Mouse (Mus musculus) c-Kit-positive CD71-positive TER-119-negative erythroid progenitor cells, embryonic 14.5 days (primary cell): Measurements from ENCODE around the gene Gstm1.
"Not testable (repeated sequence)": the region's sequence is repeated elsewhere in the genome, so short reads cannot be mapped to it uniquely, and the experiment has no call there.

Experiments
- DNase-seq: peaks from one replicate; pipeline ENCODE4 v3.0.0-alpha.2; 2013; ENCODE audit warnings: low read depth

The Gstm1 gene

DNA sequence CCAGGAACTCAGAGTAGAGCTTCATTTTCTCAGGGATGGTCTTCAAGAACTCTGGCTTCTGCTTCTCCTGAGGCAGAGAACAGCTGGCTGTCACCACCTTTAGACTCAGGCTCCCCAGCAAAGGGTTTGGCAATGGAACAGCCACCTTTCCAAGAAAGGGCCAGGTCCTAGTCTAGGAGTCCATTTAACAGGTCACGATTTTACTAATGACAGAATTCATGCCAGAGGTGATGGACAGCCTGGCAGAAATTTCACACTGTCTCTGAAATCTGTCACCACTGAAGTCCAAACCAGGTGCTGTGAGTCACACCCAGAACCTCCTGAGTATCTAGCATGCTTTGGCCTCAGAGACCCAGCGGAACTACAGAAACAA is 2.8 kb downstream of the Gstm1 start:
- DNase-seq: no peak

DNA sequence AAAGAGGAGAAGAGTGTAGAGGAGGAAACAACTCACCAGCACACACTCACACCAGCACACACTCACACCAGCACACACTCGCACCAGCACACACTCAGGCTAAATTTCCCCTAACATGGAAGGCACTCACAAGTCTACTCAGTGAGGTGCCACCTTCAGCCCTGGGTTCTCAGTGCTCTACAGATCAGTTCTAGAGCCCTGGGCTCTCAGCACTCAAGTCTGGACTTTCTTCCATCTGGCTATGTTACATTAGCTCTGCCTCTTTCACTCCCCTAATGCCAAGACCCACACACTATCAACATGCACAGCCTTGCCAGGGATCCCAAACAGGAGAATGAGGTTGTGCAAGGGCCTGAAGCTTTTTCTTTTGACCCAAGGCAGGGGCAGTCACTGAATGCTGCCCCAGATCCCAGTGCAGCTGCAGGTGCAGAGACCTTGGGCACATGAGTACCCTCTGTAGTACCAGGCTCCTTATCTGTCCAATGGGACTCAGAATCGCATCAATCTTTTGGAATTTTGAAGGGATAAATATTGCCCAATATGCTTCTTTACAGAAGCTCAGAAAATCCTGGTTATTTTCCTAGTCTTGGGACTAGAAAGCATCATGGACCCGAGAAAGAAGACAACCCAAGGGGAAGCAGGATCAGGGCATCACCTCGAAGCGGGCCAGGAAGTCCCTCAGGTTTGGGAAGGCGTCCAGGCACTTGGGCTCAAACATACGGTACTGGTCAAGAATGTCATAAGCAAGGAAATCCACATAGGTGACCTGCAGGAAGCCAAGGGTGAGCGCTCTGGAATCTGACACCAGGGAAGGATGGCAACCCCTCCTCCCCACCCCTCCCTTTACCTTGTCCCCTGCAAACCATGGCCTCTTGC is 3.4 kb downstream of the Gstm1 start:
- no peak for DNase-seq

DNA sequence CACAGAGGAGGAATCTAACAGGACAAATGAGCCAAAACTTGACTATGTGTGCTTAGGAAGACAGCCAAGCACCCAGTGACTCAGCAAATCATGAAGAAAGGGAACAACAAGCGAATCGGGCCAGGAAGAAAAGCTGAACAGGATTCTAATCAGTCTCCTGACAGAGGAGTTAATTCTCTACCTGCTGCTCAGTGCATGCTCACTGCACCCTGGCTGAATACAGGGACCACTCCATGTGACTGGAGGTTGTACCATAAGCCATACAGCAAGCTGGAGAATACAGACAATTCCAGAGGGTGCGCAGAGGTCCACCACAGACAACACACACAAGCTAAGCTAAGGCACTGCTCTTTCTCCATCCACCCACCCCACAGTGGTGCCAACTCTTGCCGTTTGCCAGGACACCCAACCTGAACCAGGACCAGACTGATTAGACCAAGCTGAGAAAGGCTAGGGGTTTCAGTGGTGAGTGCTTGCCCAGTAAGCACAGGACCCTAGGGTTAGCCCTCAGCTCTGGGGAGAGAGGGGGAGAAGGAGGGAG is 4.4 kb downstream of the Gstm1 start:
- DNase-seq: no peak

DNA sequence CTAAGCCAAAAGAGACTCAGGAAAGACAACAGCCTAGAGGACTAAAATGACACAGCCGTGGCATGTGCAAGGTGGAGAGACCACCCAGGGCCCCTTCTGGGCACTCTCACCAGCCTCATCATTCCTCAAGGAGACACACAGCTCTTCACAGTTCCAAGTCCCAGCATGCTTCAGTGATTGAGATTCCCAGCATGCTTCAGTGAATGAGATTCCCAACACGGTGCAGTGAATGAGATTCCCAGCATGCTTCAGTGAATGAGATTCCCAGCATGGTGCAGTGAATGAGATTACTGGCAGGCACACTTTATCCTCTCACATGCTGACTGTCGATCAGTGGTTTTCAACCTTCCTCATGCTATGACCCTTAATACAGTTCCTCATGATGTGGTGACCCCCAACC is 6.2 kb downstream of the Gstm1 start:
- no peak for DNase-seq

DNA sequence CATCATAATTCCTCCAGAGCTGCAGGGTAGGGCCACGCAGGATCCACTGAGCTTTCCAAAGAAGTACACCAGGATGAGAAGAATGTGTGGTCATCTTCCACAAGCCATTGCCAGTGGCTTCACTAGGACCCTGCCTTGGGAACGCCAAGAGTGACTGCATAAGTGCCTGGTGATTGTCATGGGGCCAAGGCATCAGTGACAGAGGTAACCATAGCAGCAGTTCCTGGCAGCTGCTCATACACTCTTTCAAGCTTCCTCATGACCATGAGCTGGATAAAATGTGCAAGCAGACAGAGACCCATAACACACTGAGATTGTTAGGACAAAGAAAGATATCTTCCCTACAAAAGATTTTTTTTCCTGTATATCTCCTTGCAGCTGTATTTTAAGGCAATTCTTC is 7.5 kb downstream of the Gstm1 start:
- no peak for DNase-seq

DNA sequence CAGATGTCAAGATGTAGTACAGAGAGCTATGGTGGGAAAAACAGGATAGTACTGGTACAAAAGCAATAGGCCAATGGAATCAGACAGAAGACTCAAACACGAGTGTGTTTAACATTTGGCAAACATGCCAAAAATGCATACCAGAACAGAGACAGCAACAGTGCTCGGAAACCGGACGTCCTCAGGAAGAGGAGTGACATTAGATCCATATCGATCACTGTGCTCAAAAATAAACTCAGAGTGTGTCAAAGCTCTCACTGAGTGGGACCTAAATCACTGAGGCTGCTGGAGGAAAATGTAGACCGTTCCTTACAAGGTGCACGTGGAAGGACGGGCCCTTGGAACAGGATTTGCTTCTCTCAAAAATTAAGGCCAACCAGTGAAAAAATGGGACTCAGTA is 15.8 kb downstream of the Gstm1 start:
- no peak for DNase-seq

DNA sequence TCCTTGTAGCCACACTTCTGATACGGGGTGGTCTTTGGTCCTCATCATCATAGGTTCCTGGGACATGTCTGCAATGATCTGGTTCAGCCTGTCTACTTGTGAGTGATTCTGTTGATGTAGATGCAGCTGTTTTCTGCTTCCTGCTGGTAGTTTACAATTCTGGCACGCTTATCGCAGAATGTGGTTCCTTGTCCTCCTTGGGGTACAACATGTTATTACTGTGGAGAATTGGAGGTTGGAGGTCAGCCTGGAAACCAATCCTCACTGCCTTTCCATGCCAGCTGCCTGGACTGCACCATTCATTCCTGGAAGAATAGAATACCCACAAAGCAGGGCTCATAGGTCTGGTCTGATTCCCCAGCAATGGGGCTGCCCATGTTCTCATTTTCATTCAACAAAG is 18.3 kb downstream of the Gstm1 start:
- DNase-seq: no peak

DNA sequence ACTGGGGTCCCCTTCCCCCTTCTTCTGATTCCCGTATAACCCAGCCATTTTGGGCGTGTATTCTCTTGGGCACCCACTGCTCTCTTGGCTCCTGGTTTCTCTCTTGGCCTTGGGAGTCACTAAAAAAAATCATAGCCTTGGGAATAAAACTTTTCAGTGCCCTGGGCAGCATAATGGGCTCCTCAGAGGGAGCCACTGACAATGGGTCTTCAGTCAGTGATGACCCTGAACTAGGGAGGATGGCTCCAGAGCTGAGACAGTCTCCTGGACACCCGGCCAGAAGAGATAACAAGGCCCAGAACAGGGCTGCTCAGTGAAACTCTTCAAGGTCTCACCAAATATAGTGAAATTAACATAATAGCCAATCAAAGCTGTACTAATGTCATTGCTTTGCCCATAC is 19.2 kb downstream of the Gstm1 start:
- no peak for DNase-seq

DNA sequence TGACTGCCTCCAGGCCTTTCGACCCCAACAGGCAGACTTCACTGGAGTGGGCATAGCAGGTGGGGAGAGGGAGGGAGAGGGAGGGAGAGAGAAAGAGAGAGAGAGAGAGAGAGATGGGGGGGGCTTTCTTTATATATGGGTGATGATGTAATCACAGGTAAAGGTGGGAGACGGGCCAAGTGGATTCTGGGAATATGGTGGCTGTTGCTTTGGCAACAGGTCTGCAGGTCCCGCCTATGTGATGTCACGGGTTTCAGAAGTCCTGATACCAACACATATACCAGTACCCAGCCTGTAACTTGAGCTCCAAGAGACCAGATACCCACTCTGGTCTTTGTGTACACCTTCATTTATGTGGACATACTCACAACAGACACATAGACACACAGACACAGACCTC is 21.2 kb downstream of the Gstm1 start:
- DNase-seq: no peak

DNA sequence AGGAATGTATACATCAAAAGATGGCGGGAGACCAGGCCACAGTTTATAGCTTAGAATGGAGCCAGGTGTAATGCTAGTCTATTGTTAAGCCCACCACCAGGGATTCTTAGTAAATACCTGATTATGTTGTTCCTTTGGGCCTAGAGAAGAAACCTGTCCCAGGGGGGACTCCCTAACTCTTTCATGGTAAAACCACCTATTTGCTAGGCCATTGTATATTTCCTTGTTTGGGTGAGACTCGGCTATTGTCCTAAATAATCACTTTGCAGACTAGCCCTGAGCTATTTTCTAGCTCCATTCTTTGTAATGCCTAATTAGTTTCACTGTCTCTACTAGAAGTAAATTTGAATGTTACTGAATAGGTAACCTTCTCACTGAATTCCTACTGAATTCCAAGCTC is 21.8 kb downstream of the Gstm1 start:
- not testable (repeated sequence) for DNase-seq

DNA sequence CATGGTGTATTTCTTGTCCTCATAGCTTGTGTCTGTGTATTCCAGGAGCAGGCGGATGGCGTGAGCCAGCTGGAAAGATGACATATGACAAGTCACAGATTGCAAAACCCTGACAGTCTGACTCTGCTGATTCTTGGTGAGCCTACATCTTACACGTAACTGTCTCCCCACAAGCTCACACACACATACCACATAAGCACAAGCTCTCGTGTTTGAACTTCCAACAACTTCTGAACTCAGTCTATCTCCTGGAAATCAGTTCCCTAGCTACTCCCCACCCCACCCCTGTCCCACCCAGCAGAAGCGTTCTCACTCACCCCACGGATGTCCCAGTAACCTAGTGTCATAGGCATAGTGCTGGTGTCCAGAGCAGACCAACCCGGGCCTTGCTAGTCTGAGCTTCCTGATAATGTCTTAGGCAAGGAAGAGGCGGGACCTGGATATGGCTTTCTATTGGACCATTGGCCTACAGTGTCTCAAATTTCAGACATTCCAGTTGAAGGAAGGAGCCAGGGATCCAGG is 31.7 kb downstream of the Gstm1 start, which contains the start of gene Gstm2:
Gene Gstm2 (minus strand): TSS at position 413 of the 522 bp plus-strand sequence.
- no peak for DNase-seq

DNA sequence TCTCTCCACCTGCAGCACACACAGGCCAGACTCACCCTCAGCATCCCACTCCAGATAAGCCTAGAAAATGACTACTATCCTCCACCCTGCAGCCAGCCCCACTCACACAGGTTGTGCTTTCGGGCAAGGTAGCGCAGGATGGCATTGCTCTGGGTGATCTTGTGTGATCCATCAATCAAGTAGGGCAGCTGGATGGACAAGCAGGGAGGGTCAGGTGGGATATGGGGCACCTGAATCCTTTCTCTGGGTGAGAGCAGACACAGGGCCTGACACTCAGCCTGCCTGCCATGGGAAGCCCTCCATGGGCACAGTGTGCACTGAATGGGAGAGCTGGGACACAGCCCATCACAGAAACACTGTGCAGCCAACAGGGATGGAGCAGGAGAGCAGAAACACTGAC is 32.6 kb downstream of the Gstm1 start:
- DNase-seq: not testable (repeated sequence)

DNA sequence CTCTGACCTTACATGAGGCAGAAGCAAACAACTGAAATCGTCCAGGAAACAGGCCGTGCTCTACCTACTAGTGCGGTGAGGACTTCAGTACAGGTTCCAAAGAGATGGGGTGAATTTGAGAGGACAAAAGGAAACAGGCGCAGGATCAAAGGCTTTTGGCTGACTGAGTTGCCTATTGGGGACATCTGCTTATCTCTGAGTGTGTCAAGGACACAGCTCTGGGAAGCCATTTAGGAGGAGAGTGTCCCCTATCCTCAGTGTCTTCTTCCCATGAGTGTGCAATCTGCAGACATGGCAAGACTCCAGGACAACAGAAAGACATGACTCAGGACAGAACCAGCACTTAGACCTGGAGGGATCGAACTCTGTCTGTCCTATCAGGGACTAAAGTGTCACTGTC is 33.3 kb downstream of the Gstm1 start:
- DNase-seq: no peak

DNA sequence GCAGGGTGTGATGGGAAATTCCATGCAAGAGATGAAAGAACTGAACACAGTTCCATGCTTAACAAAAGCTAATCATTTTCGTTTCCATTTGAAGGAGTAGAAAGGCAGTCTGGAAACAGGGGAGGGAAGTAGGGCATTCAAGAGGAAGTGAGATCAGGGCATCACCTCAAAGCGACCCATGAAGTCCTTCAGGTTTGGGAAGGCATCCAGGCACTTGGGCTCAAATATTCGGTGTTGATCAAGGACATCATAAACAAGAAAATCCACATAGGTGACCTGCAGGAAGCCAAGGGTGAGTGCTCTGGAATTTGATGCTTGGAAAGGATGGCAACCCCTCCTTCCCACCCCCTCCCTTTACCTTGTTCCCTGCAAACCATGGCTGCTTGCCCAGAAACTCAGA is 34.0 kb downstream of the Gstm1 start:
- DNase-seq: no peak

DNA sequence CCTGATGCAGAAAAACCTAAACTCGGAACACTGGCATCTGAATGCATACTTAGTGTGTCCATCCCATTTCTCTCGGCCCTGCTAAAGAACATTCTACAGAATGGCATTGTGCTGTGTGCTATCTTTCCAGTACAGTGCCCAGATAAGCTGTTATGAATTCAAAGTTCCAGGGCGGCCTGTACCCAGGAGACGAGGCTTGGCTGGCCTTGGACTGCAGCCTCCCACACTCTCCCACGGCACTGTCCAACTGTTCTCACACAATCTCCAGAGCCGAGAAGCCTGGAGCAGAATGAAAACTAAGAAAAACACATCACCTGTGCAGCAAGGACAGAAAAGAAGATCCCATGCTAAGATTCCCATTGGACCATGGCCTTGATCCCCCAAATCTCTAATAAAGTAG is 35.0 kb downstream of the Gstm1 start:
- DNase-seq: no peak

DNA sequence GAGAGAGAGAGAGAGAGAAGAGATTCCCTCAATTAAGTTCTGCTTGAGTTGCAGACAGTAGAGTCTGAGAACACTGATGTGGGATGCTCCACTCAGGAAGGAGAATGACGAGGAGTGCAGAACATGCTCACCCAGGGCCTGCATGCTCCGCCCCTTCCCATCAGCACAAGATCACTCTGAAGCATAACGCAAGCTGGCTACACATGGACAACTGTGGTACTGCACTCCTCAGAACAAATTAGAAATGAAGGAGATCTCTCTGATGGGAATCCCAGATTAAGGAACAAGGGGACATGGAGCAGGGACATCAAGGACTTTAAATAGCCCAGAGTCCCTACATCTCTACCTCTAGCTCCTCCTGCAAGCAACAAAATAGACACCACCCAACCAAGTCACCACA is 36.5 kb downstream of the Gstm1 start:
- DNase-seq: no peak

DNA sequence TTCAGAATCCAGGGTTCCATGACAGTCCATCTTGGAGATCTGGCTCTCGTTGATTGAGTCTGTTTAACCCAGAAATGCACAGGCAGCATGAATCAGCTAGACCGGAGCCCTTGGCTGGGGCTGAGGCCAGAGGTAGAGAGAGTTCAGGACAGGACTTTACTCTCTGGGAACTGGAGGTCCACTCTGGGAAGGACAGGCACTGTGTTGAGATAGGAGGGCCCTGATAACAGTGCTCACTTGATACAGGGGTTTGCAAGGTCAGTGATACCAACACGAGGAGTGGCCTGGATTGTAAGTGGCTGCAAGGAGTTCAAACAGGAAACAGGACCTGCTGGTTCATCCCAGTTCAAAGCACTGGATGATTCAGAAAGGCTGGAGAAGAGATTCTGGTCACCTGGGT is 40.1 kb downstream of the Gstm1 start:
- DNase-seq: no peak

DNA sequence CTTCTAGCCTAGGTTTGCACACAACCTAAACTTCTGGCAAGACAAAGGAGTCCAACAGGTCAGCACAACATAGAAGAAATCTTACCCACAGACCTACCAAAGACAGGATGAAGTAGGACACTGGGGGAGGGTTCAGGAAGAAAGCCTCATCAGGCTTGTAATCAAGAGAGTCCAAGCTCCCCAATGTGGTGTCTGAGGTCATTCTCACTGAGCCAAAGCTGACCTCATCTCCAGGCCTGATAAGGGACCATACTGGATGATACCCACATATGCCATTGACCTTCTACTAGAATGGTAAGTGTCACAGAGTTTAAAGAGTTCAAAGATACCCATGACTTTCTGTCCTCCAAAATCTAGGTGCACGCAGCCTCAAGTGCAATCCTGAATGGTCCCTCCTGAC is 43.5 kb downstream of the Gstm1 start:
- DNase-seq: no peak

DNA sequence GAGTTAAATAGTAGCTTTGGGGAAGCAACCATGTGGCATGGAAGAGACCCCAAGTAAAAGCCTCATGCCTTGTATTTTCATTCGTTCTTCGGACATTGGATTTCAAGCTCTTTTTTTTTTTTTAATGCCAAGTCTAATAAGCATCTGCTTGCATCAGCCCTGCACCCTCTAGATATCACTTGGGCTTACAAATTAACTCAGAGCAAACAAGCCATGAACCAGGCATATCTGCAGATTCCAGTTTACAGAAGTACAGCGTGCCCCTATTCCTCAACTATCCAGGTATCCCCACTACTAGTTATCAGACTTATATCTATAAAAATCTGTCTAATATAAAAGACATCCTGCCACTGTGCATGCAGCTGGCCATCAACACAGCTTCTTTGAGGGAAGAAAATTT is 45.7 kb downstream of the Gstm1 start:
- no peak for DNase-seq

DNA sequence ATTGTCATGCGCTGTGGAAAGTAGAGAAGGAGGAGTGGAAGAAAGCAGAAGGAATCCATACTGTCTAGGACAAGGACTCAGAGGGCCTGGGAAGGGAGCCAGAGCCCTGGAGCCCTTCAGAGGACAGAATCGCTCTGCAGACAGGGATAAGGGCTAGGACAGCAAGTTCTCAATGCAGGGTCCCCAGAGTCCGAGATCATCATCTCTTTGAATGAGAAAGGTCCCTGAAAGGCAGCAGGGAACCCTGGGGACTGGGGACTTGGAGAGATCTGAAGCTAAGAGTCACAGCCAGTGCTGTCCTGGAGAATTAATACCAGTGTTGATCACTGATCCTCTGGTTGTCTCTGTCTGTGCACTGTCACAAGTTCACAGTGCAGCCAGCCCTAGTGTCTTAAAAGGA is 46.7 kb downstream of the Gstm1 start:
- not testable (repeated sequence) for DNase-seq

DNA sequence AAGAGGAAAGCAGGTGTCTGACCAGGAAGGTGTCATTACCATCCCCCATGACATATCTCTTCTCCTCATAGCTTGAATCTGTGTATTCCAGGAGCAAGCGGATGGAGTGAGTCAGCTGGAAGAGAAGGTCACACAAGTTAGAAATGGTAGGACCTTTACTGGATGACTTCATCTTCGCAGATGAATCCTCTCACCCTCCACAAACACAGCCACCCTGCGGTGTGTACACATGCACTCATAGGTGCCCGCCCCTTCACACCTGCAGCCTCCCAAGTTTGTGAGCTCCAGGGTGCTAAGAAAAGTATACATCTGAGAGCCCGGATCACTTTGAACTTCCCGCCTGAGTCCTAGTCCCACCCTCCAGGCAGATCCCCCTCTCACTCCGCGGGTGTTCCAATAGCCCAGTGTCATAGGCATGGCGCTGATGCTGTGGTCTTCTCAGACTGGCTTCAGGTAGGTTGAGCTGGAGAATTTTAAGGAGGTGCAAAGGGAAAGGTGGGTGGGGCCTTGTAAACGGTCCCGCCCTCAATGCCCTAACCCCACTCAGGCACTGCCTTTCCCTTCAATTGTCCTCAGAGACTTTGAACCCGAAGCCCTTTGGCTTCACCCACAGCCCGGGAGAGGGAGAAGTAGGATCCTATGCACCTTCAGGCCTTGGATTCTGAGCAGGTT is 48.9 kb downstream of the Gstm1 start, which contains the start of gene Gstm3:
Gene Gstm3 (minus strand): TSS at position 560 of the 672 bp plus-strand sequence.
- no peak for DNase-seq

DNA sequence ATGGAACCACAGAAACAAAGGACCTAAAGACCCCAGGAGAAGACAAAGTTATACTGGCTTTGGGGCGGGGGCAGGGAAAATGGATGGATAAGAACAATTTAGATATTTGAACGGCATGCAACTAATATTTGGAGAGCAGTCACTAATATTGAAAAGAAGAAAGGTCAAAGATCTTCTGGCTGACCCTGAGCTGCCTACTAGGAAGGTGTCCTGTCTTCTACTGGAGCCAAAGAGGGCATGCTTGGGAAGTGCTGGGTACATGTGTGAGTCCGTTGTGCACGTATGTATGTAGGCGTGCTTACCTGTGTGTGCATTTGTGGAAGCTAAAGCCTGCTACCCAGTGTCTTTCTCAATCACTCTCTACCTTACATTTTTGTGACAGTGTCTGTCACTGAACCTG is 51.1 kb downstream of the Gstm1 start:
- DNase-seq: no peak

DNA sequence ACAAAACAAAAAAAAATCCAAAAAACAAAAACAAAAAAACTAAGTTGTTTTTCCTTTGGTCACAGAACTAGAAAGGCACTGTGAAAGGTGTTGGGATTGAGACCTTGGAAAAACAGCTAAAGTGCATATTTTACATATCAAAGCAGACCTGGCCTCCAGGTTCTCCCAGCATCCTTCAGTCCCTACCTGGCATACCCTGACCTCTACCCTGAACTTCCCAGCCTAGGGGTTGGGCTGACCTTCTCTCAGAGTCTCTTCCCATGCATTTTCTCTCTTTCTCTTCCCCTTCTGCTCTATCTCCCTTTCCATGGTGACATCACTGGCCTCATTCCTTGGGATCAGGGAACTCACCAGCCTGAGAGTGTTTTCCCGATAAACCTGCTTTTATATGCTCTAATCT is 52.2 kb downstream of the Gstm1 start:
- no peak for DNase-seq
